ENCODE assay signal across 24 mouse cellular contexts in genomic region chr6:147753828-147754227, GRCm38 (mm10).
"Had no signal": no experiment of that assay in that cellular context is flagged by ENCODE, and none has a peak within 500 bp of the region (broad histone marks: within the 10 kb centered on the region; RNA-seq: fewer than 3 reads in every experiment).

No protein-coding gene starts in this region.

- H3K4me2 ChIP-seq: forebrain, embryonic 15.5 days; heart, embryonic 11.5 days; heart, embryonic 13.5 days; heart, embryonic 15.5 days; hindbrain, embryonic 13.5 days; hindbrain, embryonic 15.5 days; limb, embryonic 12.5 days; limb, embryonic 15.5 days; liver, embryonic 12.5 days had no signal

- H3K4me1 ChIP-seq: forebrain, embryonic 15.5 days; hindbrain, embryonic 13.5 days; hindbrain, embryonic 15.5 days; liver, embryonic 12.5 days had no signal

- H3K4me3 ChIP-seq: forebrain, embryonic 15.5 days; heart, embryonic 13.5 days; heart, embryonic 15.5 days; hindbrain, embryonic 13.5 days; hindbrain, embryonic 15.5 days; limb, embryonic 12.5 days; limb, embryonic 15.5 days; liver, embryonic 12.5 days had no signal

- H3K27me3 ChIP-seq: forebrain, embryonic 15.5 days; heart, embryonic 13.5 days; heart, embryonic 15.5 days; hindbrain, embryonic 13.5 days; hindbrain, embryonic 15.5 days; liver, embryonic 12.5 days had no signal

- H3K9ac ChIP-seq: forebrain, embryonic 15.5 days; forebrain, postnatal 0 days; heart, embryonic 13.5 days; heart, embryonic 15.5 days; hindbrain, embryonic 13.5 days; hindbrain, embryonic 15.5 days; limb, embryonic 12.5 days; limb, embryonic 15.5 days; liver, embryonic 12.5 days; liver, embryonic 14.5 days had no signal

- H3K27ac ChIP-seq: forebrain, embryonic 15.5 days; heart, embryonic 13.5 days; heart, embryonic 15.5 days; hindbrain, embryonic 13.5 days; hindbrain, embryonic 15.5 days; hindbrain, postnatal 0 days; limb, embryonic 12.5 days; limb, embryonic 15.5 days; liver, embryonic 12.5 days; liver, embryonic 14.5 days had no signal

- DNase-seq: forebrain, postnatal 0 days; gastrocnemius, postnatal 14 days; gastrocnemius, postnatal 36 days; heart, adult 11 months; heart, postnatal 14 days; heart, postnatal 36 days; kidney, adult 2 months; kidney, postnatal 36 days; layer of hippocampus, adult 9-11 months; layer of hippocampus, postnatal 36 days; left cerebral cortex, postnatal 4 days; lung, adult 18-20 months had no signal

- H3K9me3 ChIP-seq: forebrain, embryonic 15.5 days; heart, embryonic 13.5 days; heart, embryonic 15.5 days; hindbrain, embryonic 13.5 days; hindbrain, embryonic 15.5 days; limb, embryonic 12.5 days; limb, embryonic 15.5 days; liver, embryonic 12.5 days had no signal

- H3K36me3 ChIP-seq: forebrain, embryonic 15.5 days; heart, embryonic 13.5 days; heart, embryonic 15.5 days; hindbrain, embryonic 13.5 days; hindbrain, embryonic 15.5 days; limb, embryonic 12.5 days; limb, embryonic 15.5 days; liver, embryonic 12.5 days had no signal

- ATAC-seq: forebrain, embryonic 15.5 days; forebrain, postnatal 0 days; hindbrain, postnatal 0 days; intestine, embryonic 16.5 days; liver, embryonic 12.5 days had no signal
